Mouse (Mus musculus) embryonic facial prominence, embryonic 14.5 days (tissue): ENCODE results near the gene Gm47955. TPM values are rescaled to one million over a fixed set of nuclear protein-coding genes. Genes with fewer than 3 reads are reported as not detected.
"Not testable (repeated sequence)": the region's sequence is repeated elsewhere in the genome, so short reads cannot be mapped to it uniquely, and the experiment has no call there.

Experiments used
- ATAC-seq: fragments of 200-750 bp; cut with Nextera tagmentation; 2 replicates; pipeline ENCODE4 v1.8.0; 2017; ENCODE audit warnings: low read depth, moderate number of reproducible peaks, moderate TSS enrichment
- DNase-seq: peaks from one replicate; pipeline ENCODE4 v3.0.0-alpha.2; 2015; ENCODE audit warnings: low spot score
- H3K27ac ChIP-seq: fragments of 300-500 bp; sonication (generic); replicated peaks from 2 replicates; pipeline ENCODE4 v1.5.1; 2014; ENCODE audit warnings: low read depth, mild to moderate bottlenecking, low read length, moderate library complexity
- H3K27me3 ChIP-seq: fragments of 300-500 bp; sonication (generic); replicated peaks from 2 replicates; pipeline ENCODE4 v1.6.1; 2014; ENCODE audit warnings: low read length; ENCODE audit not compliant: control insufficient read depth, insufficient read depth
- H3K36me3 ChIP-seq: fragments of 300-500 bp; sonication (generic); 2 replicates; pipeline ENCODE4 v1.6.1; 2014; ENCODE audit warnings: low read length, mixed read lengths; ENCODE audit not compliant: control insufficient read depth, insufficient read depth
- H3K4me1 ChIP-seq: fragments of 300-500 bp; sonication (generic); 2 replicates; pipeline ENCODE4 v1.6.1; 2014; ENCODE audit warnings: antibody characterized with exemption, low read length; ENCODE audit not compliant: control insufficient read depth, insufficient read depth
- H3K4me2 ChIP-seq: fragments of 300-500 bp; sonication (generic); 2 replicates; pipeline ENCODE4 v1.6.1; 2014; ENCODE audit warnings: low read depth, mild to moderate bottlenecking, low read length, moderate library complexity, mixed read lengths
- H3K4me3 ChIP-seq: fragments of 300-500 bp; sonication (generic); 2 replicates; pipeline ENCODE4 v1.5.1; 2014; ENCODE audit warnings: low read depth, mild to moderate bottlenecking, low read length
- H3K9ac ChIP-seq: fragments of 300-500 bp; sonication (generic); 2 replicates; pipeline ENCODE4 v1.6.1; 2014; ENCODE audit warnings: low read depth, mild to moderate bottlenecking, low read length, moderate library complexity, mixed read lengths
- H3K9me3 ChIP-seq: fragments of 300-500 bp; sonication (generic); 2 replicates; pipeline ENCODE4 v1.6.1; 2016; ENCODE audit warnings: low read length; ENCODE audit not compliant: control insufficient read depth
- WGBS: fragments of 180-500 bp; shearing (Covaris S2); extraction: QIAGEN DNeasy Blood & Tissue Kit; methylation state at CpG from one replicate; pipeline ENCODE4 v1.1.7; 2014; 5-methylcytosine and 5-hydroxymethylcytosine counted together
- polyA plus RNA-seq: library from polyadenylated mRNA; unstranded; fragments of >200 nt; fragmentation: Nextera tagmentation; extraction: Ambion mirVana; gene quantifications from 2 replicates; pipeline ENCODE4 v1.2.1, GENCODE M21; 2014

Gm47955 gene
- polyA plus RNA-seq = not detected in 2 replicates

- no peak within 1 kb of the TSS for H3K4me2 ChIP-seq
- no peaks in the 10 kb centered on the region for H3K36me3 ChIP-seq
- WGBS = 94% methylated on average over 11 of the region's 11 CpGs
- H3K9ac ChIP-seq = no peak within 1 kb of the TSS
- H3K27ac ChIP-seq = no peak within 1 kb of the TSS
- no peak within 1 kb of the TSS for H3K4me3 ChIP-seq
- ATAC-seq (no peak), DNase-seq (no peak)
- no peaks in the 10 kb centered on the region for H3K4me1 ChIP-seq
- no peaks in the 10 kb centered on the region for H3K27me3 ChIP-seq
- H3K9me3 ChIP-seq = 0 out of 2 replicates have a peak, but pooled peaks cover 5% of the 10 kb centered on the region
These were observed at the start of gene Gm47955 for GRCm38 (mm10) chr1:82959870-82960385. Gm47955 (plus strand) TSS chr1:82960286.

- DNase-seq = no peak
- WGBS = 81% methylated on average over 3 of the region's 3 CpGs
These were observed 47.1 kb upstream of the Gm47955 start, which contains the start of gene A030005L19Rik for GRCm38 (mm10) chr1:82913025-82913424. A030005L19Rik (plus strand) TSS chr1:82913325.

GRCm38 (mm10) chr1:82913434-82913833 is 46.7 kb upstream of the Gm47955 start:
- not testable (repeated sequence) for H3K4me1 ChIP-seq, H3K4me3 ChIP-seq, ATAC-seq, H3K27me3 ChIP-seq, H3K36me3 ChIP-seq, H3K9me3 ChIP-seq, H3K9ac ChIP-seq, DNase-seq, H3K27ac ChIP-seq, H3K4me2 ChIP-seq
- WGBS = 95% methylated on average over 3 of the region's 5 CpGs

More at GRCm38 (mm10) chr1:82913025-82913424, 47.1 kb upstream of the Gm47955 start, which contains the start of gene A030005L19Rik:
- no peaks in the 10 kb centered on the region for H3K9me3 ChIP-seq
- no peak within 1 kb of the TSS for H3K4me2 ChIP-seq
- no peak within 1 kb of the TSS for H3K9ac ChIP-seq
- no peak within 1 kb of the TSS for H3K27ac ChIP-seq
- H3K4me3 ChIP-seq = no peak within 1 kb of the TSS
- ATAC-seq = no peak
- no peaks in the 10 kb centered on the region for H3K4me1 ChIP-seq
- H3K36me3 ChIP-seq = no peaks in the 10 kb centered on the region
- no peaks in the 10 kb centered on the region for H3K27me3 ChIP-seq

- Histone ChIP-seq H3K4me3 (no peak within 1 kb of the TSS), H3K9me3 (no peaks in the 10 kb centered on the region), H3K27me3 (no peaks in the 10 kb centered on the region), H3K9ac (no peak within 1 kb of the TSS), H3K36me3 (no peaks in the 10 kb centered on the region), H3K4me2 (no peak within 1 kb of the TSS), H3K27ac (no peak within 1 kb of the TSS), H3K4me1 (no peaks in the 10 kb centered on the region)
- DNase-seq = peak; percentile 8
- no peak for ATAC-seq
- WGBS = 78% methylated on average over 6 of the region's 6 CpGs
These were observed 35.4 kb upstream of the Gm47955 start, which contains the start of gene A030014E15Rik for GRCm38 (mm10) chr1:82924650-82925049. A030014E15Rik (plus strand) TSS chr1:82924917.

- not testable (repeated sequence) for DNase-seq, H3K36me3 ChIP-seq
- WGBS = 75% methylated on average over 1 of the region's 3 CpGs
These were observed 29.5 kb upstream of the Gm47955 start for GRCm38 (mm10) chr1:82930558-82930957.

GRCm38 (mm10) chr1:82931326-82931725 is 28.8 kb upstream of the Gm47955 start, which contains the start of gene Gm6217:
Gm6217 (minus strand) TSS chr1:82931399.
- H3K27ac ChIP-seq, DNase-seq, H3K9ac ChIP-seq, H3K4me2 ChIP-seq, H3K9me3 ChIP-seq, H3K4me3 ChIP-seq, H3K27me3 ChIP-seq, H3K4me1 ChIP-seq, H3K36me3 ChIP-seq, ATAC-seq: not testable (repeated sequence)
- no CpG with 5 or more reads among the region's 6 CpGs for WGBS

More at GRCm38 (mm10) chr1:82930558-82930957, 29.5 kb upstream of the Gm47955 start:
- not testable (repeated sequence) for H3K27me3 ChIP-seq, H3K9ac ChIP-seq, ATAC-seq, H3K4me1 ChIP-seq, H3K27ac ChIP-seq, H3K4me2 ChIP-seq, H3K9me3 ChIP-seq, H3K4me3 ChIP-seq

- Histone ChIP-seq H3K4me1 (no peaks in the 10 kb centered on the region), H3K27ac (no peak overlapping the region), H3K9me3 (0 out of 2 replicates have a peak, but pooled peaks cover 6% of the 10 kb centered on the region), H3K27me3 (no peaks in the 10 kb centered on the region), H3K4me2 (no peak overlapping the region), H3K36me3 (no peaks in the 10 kb centered on the region), H3K9ac (no peak overlapping the region), H3K4me3 (no peak overlapping the region)
- ATAC-seq (no peak), DNase-seq (no peak)
- 96% methylated on average over 5 of the region's 5 CpGs for WGBS
These were observed 21.4 kb upstream of the Gm47955 start for GRCm38 (mm10) chr1:82938666-82939065.

GRCm38 (mm10) chr1:82942505-82942904 is 17.6 kb upstream of the Gm47955 start:
- not testable (repeated sequence) for H3K9ac ChIP-seq, H3K27ac ChIP-seq, DNase-seq, H3K4me2 ChIP-seq, H3K36me3 ChIP-seq, H3K27me3 ChIP-seq, H3K4me3 ChIP-seq, H3K4me1 ChIP-seq, H3K9me3 ChIP-seq, ATAC-seq
- 83% methylated on average over 1 of the region's 2 CpGs for WGBS

GRCm38 (mm10) chr1:82943295-82943694 is 16.8 kb upstream of the Gm47955 start, which contains the start of gene A030003K21Rik:
A030003K21Rik (minus strand) TSS chr1:82943388.
- not testable (repeated sequence) for H3K36me3 ChIP-seq, H3K27ac ChIP-seq, H3K9me3 ChIP-seq, DNase-seq, H3K27me3 ChIP-seq, H3K9ac ChIP-seq, ATAC-seq, H3K4me1 ChIP-seq, H3K4me2 ChIP-seq, H3K4me3 ChIP-seq
- no CpG with 5 or more reads among the region's 6 CpGs for WGBS
